Mouse (Mus musculus) embryonic fibroblast, embryonic 13.5 days (primary cell): Measurements from ENCODE around the gene Prl3d2.
"Not testable (repeated sequence)": the region's sequence is repeated elsewhere in the genome, so short reads cannot be mapped to it uniquely, and the experiment has no call there.

Source experiments
- CTCF ChIP-seq: IDR thresholded peaks from 2 replicates; pipeline ENCODE4 v1.5.1; 2011; ENCODE audit warnings: mild to moderate bottlenecking, control low read depth, low read length, moderate library complexity, borderline replicate concordance; ENCODE audit not compliant: insufficient read depth
- POLR2A ChIP-seq: IDR thresholded peaks from 2 replicates; pipeline ENCODE4 v1.6.1; 2011; ENCODE audit warnings: low read depth, mild to moderate bottlenecking, control low read depth, low read length, moderate library complexity

- not testable (repeated sequence) for TF ChIP-seq CTCF, POLR2A
Measured at GRCm38 (mm10) chr13:27093890-27094289, 27.6 kb upstream of the Prl3d2 start, which contains the start of gene Prl3d1.
